Mouse (Mus musculus): Measurements from ENCODE around the gene Adcy9.
A peak's percentile ranks its signal among the peaks of the same experiment; 100 is the strongest.

GRCm38 (mm10) chr16:4420298-4421054 is at the start of gene Adcy9:
- TF ChIP-seq TBP (conservative IDR thresholded peaks at IDR 0.05; ENCODE audit: low read depth, low read length) (no peak), ZNF384 (IDR thresholded peaks at IDR 0.05; ENCODE audit: low read depth, low read length) (no peak), EP300 (IDR thresholded peaks at IDR 0.05; ENCODE audit: low read length) (no peak), CTCF (conservative IDR thresholded peaks at IDR 0.05 in 1 of 2, IDR thresholded peaks at IDR 0.05 in 1 of 2; ENCODE audit: low read depth in 2 of 2, low read length in 2 of 2) (no peak), HCFC1 (IDR thresholded peaks at IDR 0.05; ENCODE audit: low read depth, low read length) (peak; percentile 48), CHD1 (IDR thresholded peaks at IDR 0.05; ENCODE audit: low read depth, low read length) (no peak), NELFE (IDR thresholded peaks at IDR 0.05; ENCODE audit: low read depth, low read length) (peak; percentile 86), TCF12 (IDR thresholded peaks at IDR 0.05; ENCODE audit: low read depth, low read length) (0 out of 2 replicates have a peak, but pooled peaks have one; percentile 56), CHD2 (IDR thresholded peaks at IDR 0.05; ENCODE audit: low read length) (no peak), IRF4 (IDR thresholded peaks at IDR 0.05; ENCODE audit: low read depth, low read length) (no peak), POLR2A (IDR thresholded peaks at IDR 0.05; ENCODE audit: low read depth, low read length) (peak; percentile 82), RCOR1 (conservative IDR thresholded peaks at IDR 0.05; ENCODE audit: low read depth, low read length) (no peak), MXI1 (IDR thresholded peaks at IDR 0.05; ENCODE audit: low read depth, low read length) (no peak)
